Mouse (Mus musculus) neural tube, embryonic 13.5 days (tissue): Measurements from ENCODE around the gene Nrp2. TPM values are rescaled to one million over a fixed set of nuclear protein-coding genes. Genes with fewer than 3 reads are reported as not detected.

Experiments used
- ATAC-seq: fragments of 200-750 bp; cut with Nextera tagmentation; 2 replicates; pipeline ENCODE4 v1.8.0; 2017; ENCODE audit warnings: low read depth, mild to moderate bottlenecking, moderate TSS enrichment, moderate library complexity
- H3K27ac ChIP-seq: fragments of 300-500 bp; sonication (generic); replicated peaks from 2 replicates; pipeline ENCODE4 v1.5.1; 2015; ENCODE audit warnings: moderate library complexity, mild to moderate bottlenecking, inconsistent platforms
- H3K27me3 ChIP-seq: fragments of 300-500 bp; sonication (generic); 2 replicates; pipeline ENCODE4 v1.6.1; 2015; ENCODE audit warnings: mild to moderate bottlenecking, inconsistent platforms
- H3K36me3 ChIP-seq: fragments of 300-500 bp; sonication (generic); 2 replicates; pipeline ENCODE4 v1.6.1; 2015; ENCODE audit warnings: mild to moderate bottlenecking, inconsistent platforms
- H3K4me1 ChIP-seq: fragments of 300-500 bp; sonication (generic); replicated peaks from 2 replicates; pipeline ENCODE4 v1.6.1; 2015; ENCODE audit warnings: inconsistent platforms
- H3K4me2 ChIP-seq: fragments of 300-500 bp; sonication (generic); 2 replicates; pipeline ENCODE4 v1.6.1; 2015; ENCODE audit warnings: inconsistent platforms, mild to moderate bottlenecking, moderate library complexity
- H3K4me3 ChIP-seq: fragments of 300-500 bp; sonication (generic); 2 replicates; pipeline ENCODE4 v1.5.1; 2015; ENCODE audit warnings: mild to moderate bottlenecking, inconsistent platforms
- H3K9ac ChIP-seq: fragments of 300-500 bp; sonication (generic); 2 replicates; pipeline ENCODE4 v1.6.1; 2015; ENCODE audit warnings: moderate library complexity, mild to moderate bottlenecking, inconsistent platforms
- H3K9me3 ChIP-seq: fragments of 300-500 bp; sonication (generic); 2 replicates; pipeline ENCODE4 v1.6.1; 2016; ENCODE audit warnings: inconsistent platforms
- WGBS: fragments of 180-500 bp; shearing (Covaris S2); methylation state at CpG from one replicate; pipeline ENCODE4 v1.1.7; 2015; 5-methylcytosine and 5-hydroxymethylcytosine counted together
- polyA plus RNA-seq: library from polyadenylated mRNA; unstranded; fragments of >200 nt; fragmentation: Nextera tagmentation; extraction: Ambion mirVana; gene quantifications from 2 replicates; pipeline ENCODE4 v1.2.1, GENCODE M21; 2015

The Nrp2 gene
- polyA plus RNA-seq, 1 experiment from 2014 or later = 32.7 TPM

- peak overlapping the region; percentile 98 for H3K4me2 ChIP-seq
- peak; percentile 49 for ATAC-seq
- no peaks in the 10 kb centered on the region for H3K36me3 ChIP-seq
- peaks cover 76% of the 10 kb centered on the region for H3K4me1 ChIP-seq
- peaks cover 42% of the 10 kb centered on the region for H3K27me3 ChIP-seq
- H3K4me3 ChIP-seq = peak overlapping the region; percentile 79
- H3K27ac ChIP-seq = peak overlapping the region; percentile 89
- WGBS = under 1% methylated on average over 73 of the region's 73 CpGs
- H3K9ac ChIP-seq = peak overlapping the region; percentile 92
- H3K9me3 ChIP-seq = no peaks in the 10 kb centered on the region
Measured at GRCm38 (mm10) chr1:62706085-62707021, 3.3 kb downstream of the Nrp2 start.

GRCm38 (mm10) chr1:62707101-62707912 is 4.2 kb downstream of the Nrp2 start:
- H3K27me3 ChIP-seq = peaks cover 39% of the 10 kb centered on the region
- H3K4me3 ChIP-seq = peak overlapping the region; percentile 79
- peak overlapping the region; percentile 89 for H3K27ac ChIP-seq
- H3K4me2 ChIP-seq = peak overlapping the region; percentile 98
- peak; percentile 13 for ATAC-seq
- H3K9ac ChIP-seq = peak overlapping the region; percentile 92
- H3K4me1 ChIP-seq = peaks cover 80% of the 10 kb centered on the region
- H3K36me3 ChIP-seq = no peaks in the 10 kb centered on the region
- under 1% methylated on average over 35 of the region's 35 CpGs for WGBS
- H3K9me3 ChIP-seq = no peaks in the 10 kb centered on the region

GRCm38 (mm10) chr1:62707913-62708860 is 5.1 kb downstream of the Nrp2 start:
- Histone ChIP-seq H3K27me3 (peaks cover 38% of the 10 kb centered on the region), H3K4me2 (peak overlapping the region; percentile 98), H3K27ac (peak overlapping the region; percentile 89), H3K36me3 (no peaks in the 10 kb centered on the region), H3K9ac (peak overlapping the region; percentile 92), H3K4me3 (peak overlapping the region; percentile 79), H3K4me1 (peaks cover 82% of the 10 kb centered on the region), H3K9me3 (no peaks in the 10 kb centered on the region)
- ATAC-seq = no peak
- WGBS = 10% methylated on average over 17 of the region's 17 CpGs

GRCm38 (mm10) chr1:62709770-62710335 is 6.8 kb downstream of the Nrp2 start:
- Histone ChIP-seq H3K4me1 (peaks cover 83% of the 10 kb centered on the region), H3K27me3 (peaks cover 32% of the 10 kb centered on the region), H3K9ac (peak overlapping the region; percentile 51), H3K4me3 (peak overlapping the region; percentile 79), H3K27ac (no peak overlapping the region), H3K9me3 (no peaks in the 10 kb centered on the region), H3K36me3 (no peaks in the 10 kb centered on the region), H3K4me2 (peak overlapping the region; percentile 98)
- ATAC-seq = no peak
- 20% methylated on average over 5 of the region's 5 CpGs for WGBS

GRCm38 (mm10) chr1:62713021-62713676 is 10.1 kb downstream of the Nrp2 start:
- H3K27ac ChIP-seq = no peak overlapping the region
- WGBS = 68% methylated on average over 17 of the region's 17 CpGs
- peaks cover 76% of the 10 kb centered on the region for H3K4me1 ChIP-seq
- H3K4me3 ChIP-seq = no peak overlapping the region
- no peaks in the 10 kb centered on the region for H3K36me3 ChIP-seq
- peak overlapping the region; percentile 98 for H3K4me2 ChIP-seq
- no peak for ATAC-seq
- no peak overlapping the region for H3K9ac ChIP-seq
- H3K27me3 ChIP-seq = peaks cover 16% of the 10 kb centered on the region
- no peaks in the 10 kb centered on the region for H3K9me3 ChIP-seq

GRCm38 (mm10) chr1:62715004-62715403 is 11.9 kb downstream of the Nrp2 start:
- WGBS = 81% methylated on average over 1 of the region's 1 CpGs
- H3K4me1 ChIP-seq = peaks cover 71% of the 10 kb centered on the region
- no peak overlapping the region for H3K27ac ChIP-seq
- no peak overlapping the region; the same call in 1 of the 2 replicates for H3K4me2 ChIP-seq
- no peak overlapping the region for H3K9ac ChIP-seq
- H3K36me3 ChIP-seq = 0 out of 2 replicates have a peak, but pooled peaks cover 7% of the 10 kb centered on the region
- ATAC-seq = no peak
- no peak overlapping the region for H3K4me3 ChIP-seq
- H3K27me3 ChIP-seq = peaks cover 7% of the 10 kb centered on the region; the same call in 1 of the 2 replicates
- no peaks in the 10 kb centered on the region for H3K9me3 ChIP-seq

GRCm38 (mm10) chr1:62715692-62716091 is 12.6 kb downstream of the Nrp2 start:
- no peak overlapping the region for H3K4me3 ChIP-seq
- H3K9ac ChIP-seq = no peak overlapping the region
- H3K4me1 ChIP-seq = peaks cover 70% of the 10 kb centered on the region
- no peak overlapping the region for H3K27ac ChIP-seq
- H3K4me2 ChIP-seq = peak overlapping the region; percentile 48
- ATAC-seq = no peak
- H3K36me3 ChIP-seq = peaks cover 13% of the 10 kb centered on the region
- H3K9me3 ChIP-seq = no peaks in the 10 kb centered on the region
- no peaks in the 10 kb centered on the region for H3K27me3 ChIP-seq
- 49% methylated on average over 4 of the region's 4 CpGs for WGBS

GRCm38 (mm10) chr1:62716836-62717478 is 13.9 kb downstream of the Nrp2 start:
- Histone ChIP-seq H3K27me3 (no peaks in the 10 kb centered on the region; the same call in 1 of the 2 replicates), H3K36me3 (peaks cover 19% of the 10 kb centered on the region), H3K4me1 (peaks cover 58% of the 10 kb centered on the region), H3K9me3 (no peaks in the 10 kb centered on the region), H3K9ac (peak overlapping the region; percentile 60), H3K27ac (peak overlapping the region; percentile 78), H3K4me3 (peak overlapping the region; percentile 12), H3K4me2 (peak overlapping the region; percentile 48)
- WGBS = 10% methylated on average over 10 of the region's 10 CpGs
- ATAC-seq = peak; percentile 66

- H3K36me3 ChIP-seq = peaks cover 26% of the 10 kb centered on the region
- peak overlapping the region; percentile 60 for H3K9ac ChIP-seq
- H3K27me3 ChIP-seq = no peaks in the 10 kb centered on the region; the same call in 1 of the 2 replicates
- peak overlapping the region; percentile 48 for H3K4me2 ChIP-seq
- H3K9me3 ChIP-seq = peaks cover 2% of the 10 kb centered on the region; the same call in 1 of the 2 replicates
- peak overlapping the region; percentile 12 for H3K4me3 ChIP-seq
- peaks cover 52% of the 10 kb centered on the region for H3K4me1 ChIP-seq
- 22% methylated on average over 13 of the region's 13 CpGs for WGBS
- H3K27ac ChIP-seq = peak overlapping the region; percentile 78
- peak; percentile 70 for ATAC-seq
Measured at GRCm38 (mm10) chr1:62717552-62718236, 14.6 kb downstream of the Nrp2 start.

- WGBS = 17% methylated on average over 5 of the region's 5 CpGs
- Histone ChIP-seq H3K4me3 (no peak overlapping the region), H3K9me3 (peaks cover 3% of the 10 kb centered on the region; the same call in 1 of the 2 replicates), H3K9ac (peak overlapping the region; percentile 44; the same call in 1 of the 2 replicates), H3K4me2 (peak overlapping the region; percentile 48), H3K27me3 (no peaks in the 10 kb centered on the region; the same call in 1 of the 2 replicates), H3K36me3 (peaks cover 31% of the 10 kb centered on the region), H3K27ac (peak overlapping the region; percentile 78), H3K4me1 (peaks cover 47% of the 10 kb centered on the region)
- ATAC-seq = no peak
Measured at GRCm38 (mm10) chr1:62718237-62718571, 15.1 kb downstream of the Nrp2 start.
